Mouse (Mus musculus) cortical plate, adult 2 months (tissue): Measurements from ENCODE around the gene Chrna3. TPM values are rescaled to one million over a fixed set of nuclear protein-coding genes. Genes with fewer than 3 reads are reported as not detected.
A peak's percentile ranks its signal among the peaks of the same experiment; 100 is the strongest.

Source experiments
- H3K27ac ChIP-seq: fragments of 200-500 bp; 2 replicates; pipeline ENCODE4 v1.5.1; 2012; ENCODE audit warnings: low read length, control low read depth, inconsistent platforms; ENCODE audit not compliant: insufficient read depth
- H3K4me1 ChIP-seq: fragments of 200-500 bp; 2 replicates; pipeline ENCODE4 v1.6.1; 2011; ENCODE audit warnings: low read length; ENCODE audit not compliant: control insufficient read depth, insufficient read depth
- H3K4me3 ChIP-seq: fragments of 200-500 bp; 2 replicates; pipeline ENCODE4 v1.5.1; 2011; ENCODE audit warnings: mild to moderate bottlenecking, low read length, control low read depth; ENCODE audit not compliant: insufficient read depth
- CTCF ChIP-seq: fragments of 200-500 bp; IDR thresholded peaks from 2 replicates; pipeline ENCODE4 v1.5.1; 2011; ENCODE audit warnings: mild to moderate bottlenecking, control low read depth, low read length; ENCODE audit not compliant: insufficient read depth; ENCODE audit errors: extremely low read depth
- POLR2A ChIP-seq: fragments of 200-500 bp; IDR thresholded peaks from 2 replicates; pipeline ENCODE4 v1.6.1; 2011; ENCODE audit warnings: mild to moderate bottlenecking, low read length, control low read depth; ENCODE audit not compliant: insufficient read depth; ENCODE audit errors: extremely low read depth
- polyA plus RNA-seq: library from polyadenylated mRNA; depleted of rRNA; stranded (reverse); fragments of >200 nt; gene quantifications from 2 replicates; pipeline ENCODE4 v1.2.3, GENCODE M21; 2012

The Chrna3 gene
- polyA plus RNA-seq, 1 experiment = 0.44 TPM

DNA sequence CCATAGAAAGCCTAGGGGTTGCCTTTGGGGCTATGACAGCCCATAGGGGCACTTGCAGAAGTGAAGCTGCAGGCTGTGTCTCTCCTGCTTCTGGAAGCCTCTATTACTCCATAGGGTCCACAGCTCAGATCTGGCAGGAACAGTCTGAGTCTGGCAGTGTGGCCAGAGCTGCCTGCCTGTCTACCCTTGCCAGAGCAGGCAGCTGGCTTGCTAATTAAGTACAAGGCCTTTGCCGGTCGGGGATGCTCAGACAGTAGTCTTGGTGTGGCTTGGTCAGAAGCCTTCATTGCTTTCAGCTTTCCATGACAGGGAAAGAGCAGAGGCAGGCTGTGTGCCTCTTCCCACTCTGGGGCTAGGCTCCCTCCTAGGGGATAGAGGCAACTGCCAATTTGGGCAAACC lies 15.0 kb upstream of the Chrna3 start:
- TF ChIP-seq CTCF (no peak), POLR2A (no peak)
- Histone ChIP-seq H3K27ac (no peak overlapping the region), H3K4me1 (no peaks in the 10 kb centered on the region; the same call in 1 of the 2 replicates), H3K4me3 (no peak overlapping the region)

DNA sequence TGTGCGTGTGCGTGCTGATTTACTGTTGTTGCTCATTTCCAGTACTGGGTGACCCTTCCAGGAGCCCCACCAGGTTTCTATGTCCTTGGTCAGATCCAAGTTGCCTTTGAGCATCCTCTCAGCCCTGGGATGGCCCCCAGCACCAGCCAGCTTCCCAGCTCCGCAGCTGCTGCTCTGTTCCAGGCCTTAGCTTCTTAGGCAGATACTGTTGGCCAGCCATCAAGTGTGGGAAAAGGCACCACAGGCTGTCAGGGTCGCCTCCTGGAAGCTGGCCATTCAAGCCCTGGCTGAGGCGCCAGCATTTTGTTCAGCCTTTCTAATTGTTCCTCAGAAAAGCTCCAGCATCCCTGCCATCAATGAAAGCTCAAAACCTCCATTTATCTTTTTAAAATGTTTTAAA lies 13.6 kb upstream of the Chrna3 start:
- Histone ChIP-seq H3K4me3 (no peak overlapping the region), H3K4me1 (no peaks in the 10 kb centered on the region; the same call in 1 of the 2 replicates), H3K27ac (no peak overlapping the region)
- no peak for TF ChIP-seq POLR2A
- no peak for TF ChIP-seq CTCF

DNA sequence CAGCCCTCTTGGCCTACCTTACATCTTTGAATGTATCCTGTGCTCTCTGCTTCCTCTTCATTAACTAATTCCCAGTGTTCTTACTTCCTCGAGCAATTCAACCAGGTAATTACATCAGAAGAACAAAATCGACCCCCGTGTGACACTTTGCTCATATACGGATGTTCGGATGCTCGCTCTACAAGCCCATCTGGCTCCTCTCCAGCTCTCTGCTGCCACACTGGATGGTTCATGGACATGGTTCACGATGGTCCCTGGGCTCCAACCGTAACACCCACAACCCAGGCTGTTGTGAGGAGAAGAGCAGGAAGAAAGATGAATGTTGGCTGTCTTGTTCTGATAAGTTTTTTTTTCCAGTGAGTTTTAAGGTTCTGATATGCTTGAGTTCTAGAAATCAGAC lies 12.6 kb upstream of the Chrna3 start:
- no peak overlapping the region for H3K27ac ChIP-seq
- no peaks in the 10 kb centered on the region; the same call in 1 of the 2 replicates for H3K4me1 ChIP-seq
- no peak overlapping the region for H3K4me3 ChIP-seq
- TF ChIP-seq POLR2A (no peak), CTCF (no peak)

DNA sequence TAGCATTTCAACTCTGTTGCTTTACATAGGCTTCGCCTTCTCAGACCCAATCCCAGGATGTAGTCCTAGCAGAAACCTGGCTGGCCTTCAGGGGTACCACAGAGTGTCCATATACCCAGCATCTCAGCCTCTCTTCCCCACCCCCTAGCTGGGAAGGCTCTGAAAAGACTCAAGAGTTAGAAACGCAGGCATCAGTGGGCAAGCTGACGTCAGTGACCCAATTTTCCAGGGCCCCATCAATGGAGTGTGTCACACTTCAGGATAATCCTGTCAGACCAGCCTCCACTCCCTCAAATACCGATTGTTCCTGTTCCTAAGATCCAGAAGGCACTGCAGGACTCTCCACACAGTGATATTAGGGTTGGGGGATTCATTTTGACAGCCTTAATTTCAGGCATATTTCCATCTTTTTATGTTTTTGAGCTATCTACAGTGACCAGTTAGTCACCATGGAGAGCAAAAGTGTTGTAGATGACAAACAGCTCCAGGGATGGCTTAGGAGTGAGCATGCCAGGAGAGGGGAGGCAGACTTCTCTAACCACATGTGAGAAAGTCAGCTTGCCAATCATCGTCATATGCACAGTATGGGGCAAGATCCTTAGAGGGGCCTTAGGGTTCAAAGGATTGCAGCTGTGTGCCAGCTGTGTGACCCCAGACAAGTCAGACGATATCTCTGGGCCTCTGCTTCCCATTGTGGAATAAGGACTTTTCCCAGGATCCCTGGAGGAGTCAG lies 5.2 kb upstream of the Chrna3 start:
- Histone ChIP-seq H3K4me1 (no peaks in the 10 kb centered on the region), H3K27ac (no peak overlapping the region), H3K4me3 (no peak overlapping the region)
- no peak for TF ChIP-seq CTCF

DNA sequence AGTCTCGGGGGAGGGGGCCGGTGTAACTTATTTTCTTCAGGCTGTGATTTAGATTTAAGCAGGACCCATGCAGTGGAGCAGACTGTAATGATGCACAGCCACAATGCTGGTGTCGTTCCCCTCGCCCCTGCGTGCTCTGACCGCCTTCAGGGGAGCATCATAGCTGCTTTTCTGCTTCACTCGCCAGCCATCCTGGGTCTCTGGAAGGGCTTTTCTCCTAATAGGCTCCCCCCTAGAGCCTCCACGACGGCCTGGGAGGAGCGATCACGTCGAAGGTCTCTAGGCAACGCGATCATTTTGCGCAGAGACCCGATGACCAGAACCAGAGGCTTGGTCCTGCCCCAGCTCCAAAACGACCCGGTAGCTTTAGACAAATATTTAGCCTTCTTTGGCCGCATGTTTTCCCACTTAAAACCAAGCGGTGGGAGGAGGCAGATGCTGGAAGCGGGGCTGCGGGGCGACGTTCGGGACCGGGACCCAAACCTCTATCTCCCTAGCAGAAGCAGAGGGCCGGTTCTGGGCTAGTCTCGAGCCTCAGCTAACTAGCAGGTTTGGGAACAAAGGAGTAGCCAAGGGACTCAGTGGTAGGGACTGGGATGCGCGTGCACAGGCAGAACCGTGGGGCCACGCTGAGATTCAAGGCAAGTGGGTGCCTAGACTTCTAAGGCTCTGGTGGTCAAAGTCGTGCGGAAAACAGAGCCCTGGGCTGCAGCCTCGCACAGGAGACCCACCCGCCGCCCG lies 658 bp downstream of the Chrna3 start:
- TF ChIP-seq CTCF = no peak
- TF ChIP-seq POLR2A = no peak
- Histone ChIP-seq H3K4me1 (peaks cover 2% of the 10 kb centered on the region; the same call in 1 of the 2 replicates), H3K4me3 (0 out of 2 replicates have a peak overlapping the region, but pooled peaks have one; percentile 0), H3K27ac (no peak overlapping the region)

DNA sequence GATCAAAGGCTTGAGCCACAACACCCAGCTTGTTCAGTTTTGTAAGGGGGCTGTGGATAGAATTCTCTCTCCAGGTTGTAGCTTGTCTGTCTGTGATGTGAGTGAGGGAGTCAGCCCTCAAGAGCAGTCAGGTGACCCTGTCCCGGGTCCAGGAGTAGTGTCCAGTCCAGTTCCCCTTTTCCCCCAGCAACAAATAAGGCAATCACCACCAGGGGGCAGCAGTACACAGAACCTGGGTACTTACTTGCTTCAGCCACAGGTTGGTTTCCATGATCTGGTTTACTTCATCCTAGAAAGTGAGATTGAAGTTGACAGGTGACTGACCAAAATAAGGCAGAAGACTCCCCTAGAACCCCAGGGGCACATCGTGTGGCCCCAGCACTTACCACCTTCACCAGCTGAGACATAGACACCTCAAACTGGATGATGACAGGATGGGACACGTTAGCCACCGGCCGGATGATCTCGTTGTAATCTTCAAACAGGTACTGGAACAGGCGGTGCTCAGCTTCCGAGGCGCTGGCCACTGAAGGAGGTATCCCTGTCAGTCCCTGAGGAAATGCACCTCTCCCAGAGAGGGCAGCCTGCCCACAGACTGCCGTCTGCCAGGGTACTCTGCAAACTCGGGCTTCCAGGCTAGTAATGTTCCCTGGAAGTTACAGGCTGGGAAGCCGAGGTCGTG lies 2.3 kb downstream of the Chrna3 start:
- Histone ChIP-seq H3K27ac (no peak overlapping the region), H3K4me1 (peaks cover 2% of the 10 kb centered on the region; the same call in 1 of the 2 replicates), H3K4me3 (no peak overlapping the region)
- TF ChIP-seq POLR2A (no peak), CTCF (peak; percentile 80)

DNA sequence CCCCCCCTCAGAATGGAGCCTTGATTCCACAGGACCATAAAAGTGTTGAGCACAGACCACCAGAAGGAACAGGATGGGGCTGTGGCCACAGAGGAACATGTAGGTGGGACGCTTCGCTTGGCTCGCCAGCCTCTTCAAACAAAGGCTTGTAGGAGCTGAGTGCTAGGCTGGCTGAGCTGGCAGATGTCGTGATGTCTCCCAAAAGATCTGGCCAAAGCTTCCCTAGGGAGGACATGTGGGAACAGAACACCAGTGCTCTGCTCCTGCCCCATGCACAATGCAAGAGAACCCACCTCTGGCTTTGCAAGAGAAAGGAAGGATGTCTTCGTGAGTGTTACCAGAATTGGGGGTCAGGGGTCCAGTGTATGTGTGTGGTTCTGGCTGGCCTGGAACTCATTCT lies 3.0 kb downstream of the Chrna3 start:
- H3K27ac ChIP-seq = no peak overlapping the region
- peaks cover 2% of the 10 kb centered on the region; the same call in 1 of the 2 replicates for H3K4me1 ChIP-seq
- TF ChIP-seq CTCF (no peak), POLR2A (no peak)
- H3K4me3 ChIP-seq = no peak overlapping the region

DNA sequence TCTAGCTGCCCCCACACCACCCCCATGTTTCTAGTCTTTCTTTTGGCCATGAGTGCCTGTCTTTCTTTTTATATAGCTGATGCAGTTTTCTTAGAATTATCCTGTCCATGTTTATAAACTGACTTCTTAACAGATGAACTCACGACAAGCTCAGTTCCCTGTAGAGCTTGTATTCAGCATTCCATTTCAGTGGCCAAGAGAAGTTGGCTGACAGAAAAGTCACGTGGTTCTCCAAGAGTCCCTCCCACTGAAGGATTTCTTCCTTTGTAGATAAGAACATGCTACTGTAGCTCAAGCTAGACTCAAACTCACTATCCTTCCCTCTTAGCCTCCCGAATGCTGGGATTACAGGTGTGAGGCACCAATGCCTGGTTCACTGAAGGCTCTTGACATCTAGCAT lies 9.4 kb downstream of the Chrna3 start:
- Histone ChIP-seq H3K4me1 (no peaks in the 10 kb centered on the region; the same call in 1 of the 2 replicates), H3K4me3 (no peak overlapping the region), H3K27ac (no peak overlapping the region)
- TF ChIP-seq CTCF (no peak), POLR2A (no peak)

DNA sequence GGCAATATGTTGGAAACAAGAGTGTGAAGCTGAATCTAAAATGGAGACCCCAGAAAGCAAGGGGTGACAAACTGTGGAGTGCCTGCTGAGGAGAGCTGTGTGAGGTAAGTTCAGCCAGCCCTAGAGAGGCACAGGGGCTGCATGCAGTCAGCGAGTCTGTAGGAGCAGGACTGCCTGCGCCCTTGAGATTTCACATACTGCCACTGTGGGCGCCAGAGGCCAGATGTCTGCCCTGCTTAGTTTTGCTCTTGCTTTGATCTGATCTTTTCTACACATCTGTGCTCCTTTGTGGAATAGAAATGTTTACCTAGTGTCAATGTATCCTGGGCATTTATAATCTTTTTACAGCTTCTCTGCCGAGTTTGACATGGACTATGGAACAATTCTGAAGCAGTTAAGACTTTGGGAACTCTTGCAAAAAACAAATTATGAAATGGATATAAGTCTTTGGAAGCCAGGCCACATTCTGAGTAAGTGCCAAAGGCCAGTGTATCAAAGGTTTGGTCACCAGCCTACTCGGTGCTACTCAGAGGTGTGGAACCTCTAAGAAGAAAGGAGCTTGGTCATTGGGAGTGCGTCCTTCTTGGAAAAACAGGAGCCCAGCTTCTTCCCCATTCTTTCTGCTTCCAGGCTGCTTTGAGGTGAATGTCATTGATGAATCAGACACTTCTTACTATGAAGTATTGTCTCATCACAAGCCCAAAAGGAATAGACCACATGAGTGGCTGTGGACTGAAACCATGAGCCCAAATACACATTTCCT lies 15.6 kb downstream of the Chrna3 start:
- Histone ChIP-seq H3K4me3 (no peak overlapping the region), H3K27ac (no peak overlapping the region), H3K4me1 (no peaks in the 10 kb centered on the region)
- TF ChIP-seq POLR2A (no peak), CTCF (no peak)
